Mouse (Mus musculus): Measurements from ENCODE around the gene Gpatch8.
"Not testable (repeated sequence)": the region's sequence is repeated elsewhere in the genome, so short reads cannot be mapped to it uniquely, and the experiment has no call there.

Gpatch8 gene

DNA sequence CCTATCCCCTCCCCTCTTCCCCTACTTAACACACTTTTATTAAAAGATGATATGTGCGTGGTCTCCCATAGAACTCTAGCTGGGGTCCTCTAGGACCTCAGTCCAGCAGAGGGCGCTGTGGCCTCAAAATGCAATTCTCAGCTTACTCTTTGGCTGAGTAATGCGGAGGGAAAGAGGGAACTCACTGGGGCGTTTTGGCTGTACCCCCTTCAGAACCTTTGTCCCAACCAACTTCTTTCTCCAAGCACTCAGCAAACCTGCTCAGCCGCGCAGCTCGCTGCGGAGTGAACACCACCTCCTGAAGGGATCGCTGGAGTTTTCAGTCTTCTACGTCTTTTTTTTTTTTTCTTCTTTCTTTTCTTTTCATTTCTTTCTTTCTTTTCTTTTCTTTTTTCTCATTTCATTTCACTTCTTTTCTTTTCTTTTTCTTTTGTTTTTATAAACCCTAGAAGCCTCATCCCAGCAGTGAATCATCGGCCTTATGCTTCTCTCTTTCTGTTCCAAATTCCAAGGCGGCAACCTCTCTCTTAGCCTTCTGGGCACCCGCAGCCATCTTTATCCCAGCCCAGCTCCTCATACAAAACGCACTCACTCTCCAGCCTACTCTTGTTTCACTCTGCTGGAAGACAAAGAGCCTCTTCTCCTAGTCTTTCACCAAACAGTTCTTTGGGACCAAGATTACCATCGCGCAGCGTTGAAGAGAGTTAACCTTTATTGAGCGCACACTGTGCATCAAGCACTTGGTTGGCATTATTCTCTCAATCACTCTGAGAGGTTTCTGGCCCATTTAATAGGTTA, 16.9 kb upstream of the Gpatch8 start:
- peak; percentile 88 for DNase-seq (ENCODE audit: low read depth, low spot score)

DNA sequence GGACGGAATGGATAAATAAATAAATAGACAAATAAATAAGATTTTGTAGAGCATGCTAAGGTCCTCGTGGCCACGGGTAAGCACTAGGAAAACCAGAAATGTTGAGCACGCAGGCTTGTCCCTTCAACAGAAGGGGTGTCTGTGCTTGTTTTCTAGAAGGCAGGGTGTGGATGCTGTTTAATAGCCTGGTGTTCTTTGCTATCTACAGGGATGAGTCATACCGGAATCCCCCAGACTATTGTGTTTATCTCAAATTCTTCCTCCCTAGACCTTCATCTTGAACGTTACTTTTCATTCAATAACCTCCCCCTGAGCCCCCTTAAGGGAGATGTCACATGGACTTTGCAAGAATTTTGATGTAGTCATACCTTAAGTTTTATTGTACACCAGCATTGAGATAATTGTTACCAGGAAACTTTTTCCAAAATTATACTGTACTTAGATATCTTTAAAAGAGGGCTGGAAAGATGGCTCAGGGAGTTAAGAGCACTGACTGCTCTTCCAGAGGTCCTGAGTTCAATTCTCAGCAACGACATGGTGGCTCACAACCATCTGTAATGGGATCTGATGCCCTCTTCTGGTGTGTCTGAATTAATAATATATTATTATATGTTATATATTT, 12.7 kb upstream of the Gpatch8 start:
- no peak for DNase-seq (ENCODE audit: low read depth, low spot score)

DNA sequence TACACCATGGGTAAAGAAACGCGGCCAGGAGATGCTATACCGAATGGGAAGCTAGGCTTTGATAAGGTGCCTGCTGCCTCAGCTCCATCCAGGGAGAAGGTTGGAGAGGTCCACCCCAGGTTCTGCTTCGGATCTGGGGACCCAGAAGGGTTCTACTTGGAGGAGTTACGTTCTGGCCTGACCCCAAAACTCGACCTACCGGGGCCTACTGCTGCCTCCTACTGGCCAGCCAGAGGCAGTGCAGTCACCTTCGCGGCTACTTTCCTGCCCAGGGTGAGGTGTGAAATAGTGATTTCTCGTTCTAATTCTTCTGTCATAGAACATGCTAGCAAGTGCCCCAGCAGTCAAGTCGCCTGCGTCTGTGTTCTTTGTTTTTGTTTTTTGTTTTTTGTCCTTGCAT, 12.0 kb upstream of the Gpatch8 start:
- DNase-seq (ENCODE audit: low read depth, low spot score): no peak

DNA sequence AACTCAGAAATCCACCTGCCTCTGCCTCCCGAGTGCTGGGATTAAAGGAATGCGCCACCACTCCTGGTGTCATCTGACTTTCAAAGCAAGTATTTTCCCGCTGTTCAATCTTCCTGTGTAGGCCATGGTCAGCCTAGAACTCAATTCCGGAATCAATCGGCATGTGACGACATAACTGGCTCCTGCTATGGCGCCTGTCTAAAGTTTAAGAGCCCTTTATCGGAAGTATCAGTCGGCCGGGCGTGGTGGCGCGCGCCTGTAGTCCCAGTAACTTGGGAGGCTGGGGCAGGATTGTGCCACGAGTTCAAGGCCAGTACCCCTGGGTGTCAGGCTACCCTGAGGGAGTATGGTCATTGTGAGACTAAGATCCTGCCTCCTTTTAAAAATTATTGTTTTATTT, 11.5 kb upstream of the Gpatch8 start:
- no peak for DNase-seq (ENCODE audit: low read depth, low spot score)

DNA sequence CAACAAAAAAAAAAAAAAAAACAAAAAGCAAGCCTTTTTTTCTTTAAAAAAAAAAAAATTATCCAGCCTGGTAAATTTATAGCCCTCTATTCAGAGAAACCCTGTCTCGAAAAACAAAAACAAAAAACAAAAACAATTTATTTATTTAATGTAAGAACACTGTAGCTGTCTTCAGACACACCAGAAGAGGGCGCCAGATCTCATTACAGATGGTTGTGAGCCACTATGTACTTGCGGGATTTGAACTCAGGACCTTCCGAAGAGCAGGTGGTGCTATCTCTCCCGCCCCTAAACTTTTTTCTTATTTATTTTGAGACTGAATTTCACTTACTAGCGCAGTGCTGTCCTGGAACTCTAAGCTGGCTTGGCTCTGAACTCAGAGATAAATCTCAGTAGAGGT, 11.0 kb upstream of the Gpatch8 start:
- DNase-seq (ENCODE audit: low read depth, low spot score): no peak

DNA sequence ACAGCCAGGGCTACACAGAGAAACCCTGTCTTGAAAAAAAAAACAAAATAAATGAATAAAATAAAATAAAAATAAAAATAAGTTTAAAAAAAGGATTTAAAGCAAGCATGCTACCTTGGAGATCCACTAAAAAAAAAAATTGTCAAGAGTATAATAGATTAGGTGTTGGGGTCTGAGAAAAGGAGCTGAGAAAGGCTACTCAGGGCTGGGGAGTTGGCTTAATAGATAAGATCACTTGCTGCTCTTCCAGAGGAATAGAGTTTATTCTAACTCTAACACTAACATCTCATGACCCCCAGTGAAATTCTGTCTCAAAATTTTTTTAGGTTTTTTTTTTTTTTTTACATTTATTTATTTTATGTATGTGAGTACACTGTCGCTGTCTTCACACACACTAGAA, 10.1 kb upstream of the Gpatch8 start:
- DNase-seq (ENCODE audit: low read depth, low spot score): no peak

DNA sequence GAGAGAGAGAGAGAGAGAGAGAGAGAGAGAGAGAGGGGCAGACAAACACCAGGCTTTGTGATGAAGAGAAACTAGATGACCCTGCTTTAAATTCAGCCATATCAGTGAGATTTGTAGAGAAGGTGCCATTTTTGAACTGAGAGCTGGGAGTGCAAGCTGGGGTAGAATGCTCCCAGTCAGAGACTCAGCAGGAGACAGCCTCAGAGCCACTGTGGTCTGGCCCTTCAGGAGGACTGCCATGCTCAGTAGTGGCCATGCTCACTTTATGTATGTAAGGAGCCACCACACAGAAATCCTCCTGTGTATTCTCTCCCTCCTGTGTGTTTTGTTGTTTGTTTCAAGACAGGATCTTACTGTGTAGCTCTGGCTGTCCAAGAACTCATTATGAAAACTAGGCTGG, 9.5 kb upstream of the Gpatch8 start:
- DNase-seq (ENCODE audit: low read depth, low spot score): no peak

DNA sequence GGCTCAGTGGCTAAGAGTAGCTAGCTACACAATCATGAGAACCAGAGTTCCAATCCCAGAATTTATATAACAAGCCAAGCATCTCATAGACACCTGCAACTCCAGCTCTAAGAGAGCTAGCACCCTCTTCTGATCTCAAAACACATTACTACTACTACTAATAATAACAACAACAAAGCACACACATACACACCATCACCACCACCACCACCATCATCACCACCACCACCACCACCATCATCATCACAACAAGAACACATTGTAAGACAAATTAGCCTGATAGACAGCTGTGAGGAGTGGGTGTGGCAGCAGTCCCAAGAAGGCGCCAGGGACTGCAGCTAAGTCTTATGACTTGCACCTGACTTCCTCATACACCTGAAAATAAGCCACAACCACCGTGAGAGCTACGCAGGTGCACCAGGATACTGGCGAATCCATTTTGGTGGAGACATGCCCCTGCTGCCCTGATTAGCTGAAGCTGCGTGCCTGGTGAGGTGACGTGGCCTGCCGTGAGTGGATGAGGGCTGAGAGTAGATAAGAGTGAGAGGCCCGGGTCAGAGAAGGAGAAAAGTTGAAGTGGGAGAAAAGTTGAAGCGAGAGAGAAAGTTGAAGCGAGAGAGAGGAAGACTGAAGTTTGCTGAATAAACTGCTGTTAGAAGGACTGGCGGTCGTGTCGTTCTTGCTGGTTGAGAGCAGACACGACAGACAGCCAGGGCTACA, 8.9 kb upstream of the Gpatch8 start:
- not testable (repeated sequence) for DNase-seq (ENCODE audit: low read depth, low spot score)

DNA sequence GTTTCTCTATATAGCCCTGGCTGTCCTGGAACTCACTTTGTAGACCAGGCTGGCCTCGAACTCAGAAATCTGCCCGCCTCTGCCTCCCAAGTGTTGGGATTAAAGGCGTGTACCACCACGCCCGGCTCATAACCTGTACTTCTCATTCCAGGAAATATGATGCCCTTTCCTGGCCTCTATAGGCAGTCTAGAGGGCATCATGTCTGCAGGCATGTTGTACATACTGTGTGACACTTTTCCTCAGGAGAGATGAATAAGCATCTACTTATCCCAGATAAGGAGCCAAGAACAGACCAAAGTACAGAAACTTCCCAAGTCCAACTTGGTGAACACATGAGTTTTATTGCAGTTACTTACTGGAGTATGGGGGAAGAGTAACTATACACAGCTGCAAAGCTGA, 2.5 kb upstream of the Gpatch8 start:
- no peak for DNase-seq (ENCODE audit: low read depth, low spot score)

DNA sequence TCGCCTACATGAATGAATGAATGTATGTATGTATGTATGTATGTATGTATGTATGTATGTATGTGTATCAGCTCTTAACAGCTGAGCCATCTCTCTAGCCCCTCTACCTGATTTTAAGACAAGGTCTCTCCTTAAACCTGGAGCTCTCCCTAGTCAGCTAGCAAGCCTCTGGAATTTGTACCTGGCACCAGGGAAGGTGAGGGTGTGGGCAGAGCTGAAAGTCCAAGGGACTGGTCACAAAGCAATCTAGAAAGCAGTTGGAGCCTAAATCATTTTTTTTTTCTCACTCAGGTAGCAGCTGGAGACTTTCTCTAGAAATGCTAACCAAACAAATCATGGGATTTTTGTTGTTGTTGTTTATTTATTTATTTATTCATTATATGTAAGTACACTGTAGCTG, 1.2 kb upstream of the Gpatch8 start:
- DNase-seq (ENCODE audit: low read depth, low spot score): no peak

DNA sequence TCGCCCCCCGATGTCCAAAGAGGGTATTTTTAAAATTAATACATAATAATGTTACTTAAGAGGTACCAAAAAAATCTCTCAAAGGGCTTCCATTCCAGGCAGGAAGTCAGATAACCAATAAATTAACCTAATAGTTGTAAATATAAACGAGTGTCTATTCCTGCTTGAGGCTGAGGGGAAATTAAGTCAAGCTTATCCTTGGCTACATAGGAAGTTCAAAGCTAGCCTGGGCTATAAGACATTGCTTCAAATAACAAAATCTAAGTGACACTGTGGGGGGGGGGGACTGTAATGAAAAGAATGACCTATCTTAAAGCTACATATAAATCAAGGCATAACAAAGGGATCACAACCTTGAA, 503 bp upstream of the Gpatch8 start:
- DNase-seq (ENCODE audit: low read depth, low spot score): no peak

DNA sequence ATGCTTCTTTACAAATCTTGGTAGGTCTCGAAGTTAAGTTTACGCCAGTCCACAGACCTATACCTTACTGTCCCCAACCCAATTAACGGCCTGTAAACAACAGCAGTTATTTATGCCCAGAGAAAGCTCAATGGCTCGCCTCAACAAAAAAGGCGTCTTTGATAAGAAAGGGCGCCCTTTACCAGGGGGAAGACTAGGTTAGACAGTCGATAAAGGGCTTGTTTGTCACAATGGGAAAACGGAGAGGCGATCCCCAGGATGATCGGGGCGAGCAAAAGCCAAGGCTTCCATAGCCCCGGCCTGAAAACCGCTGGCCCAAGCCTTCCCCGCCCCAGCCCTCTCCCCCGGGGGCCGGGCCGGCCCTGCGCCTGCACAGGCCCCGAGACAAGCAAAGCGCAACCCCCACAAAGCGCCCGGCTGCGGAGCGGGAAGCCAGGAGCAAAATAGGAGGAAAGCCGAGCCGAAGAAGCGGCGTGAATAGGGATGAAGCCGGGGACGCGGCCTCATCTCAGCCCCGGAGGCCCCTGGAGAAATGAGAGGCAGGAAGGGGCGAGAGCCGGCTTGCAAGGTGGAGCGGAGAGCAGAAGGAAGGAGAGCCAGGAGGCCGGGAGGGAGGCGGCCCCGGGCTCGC, 677 bp downstream of the Gpatch8 start:
- peak; percentile 47 for DNase-seq (ENCODE audit: low read depth, low spot score)

DNA sequence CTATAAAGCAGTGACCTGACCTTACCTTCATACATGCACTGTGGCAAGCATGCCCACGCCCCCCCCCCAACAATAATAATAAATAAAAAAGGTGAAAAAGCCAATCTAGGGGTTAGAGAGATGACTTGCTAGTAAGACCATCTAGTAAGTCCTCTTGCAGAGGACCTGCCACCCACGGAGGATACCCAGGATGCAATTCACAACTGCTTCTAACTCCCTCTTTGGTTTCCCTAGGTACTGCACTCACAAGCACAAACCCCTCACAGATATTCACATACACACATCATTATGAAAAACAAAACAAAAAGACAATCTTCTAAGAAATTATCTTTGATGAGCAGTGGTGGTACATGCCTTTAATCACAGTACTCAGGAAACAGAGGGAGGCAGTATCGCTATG, 4.1 kb downstream of the Gpatch8 start:
- no peak for DNase-seq (ENCODE audit: low read depth, low spot score)

DNA sequence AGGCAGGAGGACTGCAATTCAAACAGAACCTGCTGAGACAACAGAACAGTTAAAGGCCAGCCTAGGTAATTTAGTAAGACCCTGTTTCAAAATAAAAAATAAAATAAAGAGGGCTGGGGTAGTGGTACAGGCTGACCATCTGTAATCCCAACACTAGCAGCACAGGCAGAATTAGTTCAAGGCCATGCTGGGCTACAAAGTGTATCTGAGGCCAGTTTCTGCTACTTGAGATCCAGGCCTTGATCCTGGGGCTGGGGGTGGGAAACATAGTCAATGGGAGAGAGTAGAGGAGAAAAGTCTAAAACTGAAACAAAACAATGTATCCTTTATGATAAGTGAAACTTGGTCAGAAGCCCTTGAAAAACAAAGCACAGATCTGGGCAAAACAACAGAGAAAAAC, 5.0 kb downstream of the Gpatch8 start:
- no peak for DNase-seq (ENCODE audit: low read depth, low spot score)

DNA sequence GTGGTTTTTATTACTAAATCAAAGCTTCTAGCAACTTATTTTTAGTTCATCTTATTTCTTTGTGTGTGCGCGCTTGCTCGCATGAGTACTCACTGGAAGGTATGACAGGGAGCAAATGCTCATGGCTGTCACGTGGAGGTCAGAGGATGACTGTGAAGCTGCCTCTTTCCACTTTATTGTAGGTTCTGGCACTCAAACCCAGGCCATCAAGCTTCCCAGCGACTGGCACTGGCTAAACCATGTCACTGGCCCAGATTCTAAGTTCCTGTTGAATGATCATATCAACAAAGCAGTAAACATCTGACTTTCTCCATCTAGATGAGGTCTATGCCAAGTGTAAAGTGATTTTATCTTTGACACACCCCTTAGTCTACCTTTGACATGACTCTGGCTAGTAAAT, 14.7 kb downstream of the Gpatch8 start:
- DNase-seq (ENCODE audit: low read depth, low spot score): no peak

DNA sequence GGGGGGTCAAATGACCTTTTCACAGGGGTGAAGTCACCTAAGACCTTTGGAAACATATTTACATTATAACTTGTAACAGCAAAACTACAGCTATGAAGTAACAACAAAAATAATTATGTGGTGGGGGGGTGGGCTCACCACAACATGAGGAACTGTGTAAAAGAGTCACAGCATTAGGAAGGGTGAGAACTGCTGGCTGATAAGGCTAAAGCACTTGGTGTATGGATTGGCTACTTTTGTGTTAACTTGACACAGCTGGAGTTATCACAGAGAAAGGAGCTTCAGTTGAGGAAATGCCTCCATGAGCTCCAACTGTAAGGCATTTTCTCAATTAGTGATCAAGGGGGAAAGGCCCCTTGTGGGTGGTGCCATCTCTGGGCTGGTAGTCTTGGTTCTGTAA, 15.9 kb downstream of the Gpatch8 start:
- not testable (repeated sequence) for DNase-seq (ENCODE audit: low read depth, low spot score)

DNA sequence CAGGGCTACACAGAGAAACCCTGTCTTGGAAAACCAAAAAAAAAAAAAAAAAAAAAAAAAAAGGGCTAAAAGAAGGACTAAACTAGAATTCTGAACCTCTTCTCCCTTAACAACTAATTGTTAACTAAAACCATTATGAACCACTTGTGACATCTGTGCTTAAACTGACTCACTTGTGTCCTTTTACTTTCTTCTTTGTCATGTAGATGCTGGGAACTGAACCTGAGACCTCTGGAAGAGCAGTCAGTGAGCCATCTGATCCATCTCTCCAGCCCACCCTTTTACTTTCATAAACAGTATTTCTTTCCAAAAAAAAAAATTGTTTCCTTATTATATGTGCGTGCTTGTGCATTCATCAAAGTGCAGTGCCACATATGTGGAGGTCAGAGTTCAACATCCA, 16.5 kb downstream of the Gpatch8 start:
- DNase-seq (ENCODE audit: low read depth, low spot score): no peak

DNA sequence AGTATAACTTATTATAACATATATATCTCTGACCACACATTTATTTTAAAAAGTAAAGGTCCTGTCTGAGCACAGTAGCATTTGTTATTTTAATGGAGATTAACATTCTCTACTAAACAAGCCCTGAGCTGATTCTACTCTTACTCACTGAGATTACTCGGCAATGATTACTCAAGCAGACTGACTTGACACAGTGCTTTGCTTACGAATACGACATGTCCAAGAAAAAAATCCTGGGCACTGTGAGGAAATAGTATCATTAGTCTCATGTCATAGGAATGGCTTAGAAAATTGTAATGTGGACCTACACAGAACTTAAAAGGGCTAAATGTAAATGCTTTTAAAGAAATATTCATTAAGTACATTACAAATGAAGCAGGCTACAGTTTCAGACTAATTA, 20.0 kb downstream of the Gpatch8 start:
- DNase-seq (ENCODE audit: low read depth, low spot score): no peak

DNA sequence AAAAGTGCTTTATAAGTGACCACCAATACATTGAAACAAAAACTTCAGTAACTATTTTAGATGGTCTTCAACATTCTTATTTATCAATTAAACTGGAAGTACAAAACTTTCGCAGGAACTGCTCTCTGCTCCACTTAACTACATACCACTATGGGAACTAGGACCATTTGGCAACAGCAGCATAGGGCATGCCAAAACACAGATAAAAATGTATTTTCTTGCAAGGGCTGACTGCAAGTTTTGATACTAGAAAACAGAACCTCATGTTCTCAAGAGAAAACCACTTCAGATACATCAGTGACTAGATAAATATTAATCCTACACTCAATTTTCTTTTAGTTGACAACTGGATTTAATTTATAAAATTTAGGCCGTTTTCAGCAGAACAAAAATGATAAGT, 22.1 kb downstream of the Gpatch8 start:
- no peak for DNase-seq (ENCODE audit: low read depth, low spot score)

DNA sequence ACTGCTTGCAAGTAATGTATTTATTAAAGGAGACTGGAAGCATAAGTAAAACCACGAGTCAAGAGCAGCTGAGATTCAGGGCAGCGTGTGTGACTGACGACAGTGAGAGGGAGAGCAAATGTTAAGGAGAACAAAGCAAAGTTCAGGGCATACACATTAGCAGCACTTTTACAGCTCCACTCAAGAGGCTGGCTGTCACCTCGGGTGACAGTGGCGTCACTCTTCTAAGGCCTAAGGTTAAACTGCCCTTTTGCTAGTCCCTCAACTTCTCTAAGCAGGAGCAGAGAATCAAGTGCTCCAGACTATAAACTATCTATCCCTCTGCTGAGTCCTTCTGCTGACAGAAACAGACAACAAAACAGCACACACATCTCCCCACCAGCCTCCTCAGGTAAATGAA, 24.8 kb downstream of the Gpatch8 start:
- no peak for DNase-seq (ENCODE audit: low read depth, low spot score)

DNA sequence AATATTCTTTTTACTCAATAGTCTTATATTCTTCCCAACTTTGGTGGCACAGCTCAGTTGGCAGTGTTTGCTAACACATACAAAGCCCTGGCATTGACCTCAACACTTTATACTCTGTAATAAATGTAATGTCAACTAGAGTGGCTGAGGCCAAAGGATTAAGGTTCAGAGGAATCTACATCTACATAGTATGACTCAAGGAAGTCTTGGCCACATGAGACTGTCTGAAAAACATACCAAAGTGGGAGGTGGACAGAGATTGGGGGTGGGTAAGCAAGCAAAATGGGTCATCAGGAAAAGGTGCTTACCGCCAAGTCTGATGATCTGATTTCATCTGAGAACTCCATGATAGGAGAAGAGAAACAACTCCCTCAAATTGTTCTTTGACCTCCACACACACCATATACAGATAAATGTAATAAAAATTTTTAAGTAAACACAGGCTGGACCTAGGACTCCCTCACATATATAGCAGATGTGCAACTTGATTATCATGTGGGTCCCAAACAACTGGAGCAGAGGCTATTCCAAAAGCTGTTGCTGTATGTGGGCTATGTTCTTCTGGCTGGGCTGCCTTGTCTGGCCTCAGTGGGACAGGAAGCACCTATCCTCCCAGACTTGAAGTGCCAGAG, 41.3 kb downstream of the Gpatch8 start:
- DNase-seq (ENCODE audit: low read depth, low spot score): no peak

DNA sequence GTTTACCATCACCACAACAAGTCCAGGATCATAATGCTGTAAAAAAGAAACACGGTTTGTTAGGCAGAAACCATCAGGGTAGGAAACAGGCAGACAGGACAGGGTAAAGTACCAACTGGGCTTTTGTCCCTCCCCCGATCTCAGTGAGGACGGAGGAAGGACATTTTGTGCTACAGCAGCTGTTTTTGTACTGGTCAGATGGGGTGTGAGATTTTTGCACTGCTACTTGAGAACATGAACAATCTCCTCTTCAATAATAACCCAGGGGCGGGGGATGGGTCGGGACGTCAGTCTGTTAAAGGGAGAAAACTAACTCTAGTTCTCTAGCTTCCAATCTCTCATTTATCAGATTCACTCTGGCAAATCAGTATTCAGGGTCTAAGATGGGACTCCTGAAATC, 46.0 kb downstream of the Gpatch8 start:
- no peak for DNase-seq (ENCODE audit: low read depth, low spot score)
